Mouse (Mus musculus): ENCODE measurements around the gene Ulk2. TPM values are rescaled to one million over a fixed set of nuclear protein-coding genes. Genes with fewer than 3 reads are reported as not detected.

The Ulk2 gene
- 66.7 and 85.0 TPM in 2 replicates for polyA plus RNA-seq (2012; rRNA removed; ENCODE audit: low replicate concordance)

DNA sequence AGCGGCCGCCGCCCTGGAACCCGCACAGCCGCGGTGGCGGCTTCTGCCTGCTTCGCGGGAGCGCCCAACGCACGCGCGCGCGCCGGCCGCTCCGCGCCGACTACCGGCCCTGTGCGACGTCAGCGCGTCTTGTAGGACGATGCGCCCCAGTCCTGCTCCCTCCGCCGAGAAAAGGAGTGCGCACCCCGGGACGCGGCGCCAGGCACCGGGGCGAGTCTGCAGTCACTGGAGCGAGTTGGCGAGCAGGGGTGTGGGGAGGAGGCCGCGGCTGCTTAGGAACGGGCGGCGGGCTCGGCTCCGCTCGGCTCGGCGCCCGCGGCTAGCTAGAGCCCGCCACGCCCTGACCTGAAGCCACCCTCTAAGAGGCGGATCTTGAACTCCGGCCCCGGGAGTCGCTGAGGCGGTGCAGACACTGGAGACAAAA is at the start of gene Ulk2:
Gene Ulk2 (minus strand): TSS at position 86 of the 424 bp plus-strand sequence.

DNA sequence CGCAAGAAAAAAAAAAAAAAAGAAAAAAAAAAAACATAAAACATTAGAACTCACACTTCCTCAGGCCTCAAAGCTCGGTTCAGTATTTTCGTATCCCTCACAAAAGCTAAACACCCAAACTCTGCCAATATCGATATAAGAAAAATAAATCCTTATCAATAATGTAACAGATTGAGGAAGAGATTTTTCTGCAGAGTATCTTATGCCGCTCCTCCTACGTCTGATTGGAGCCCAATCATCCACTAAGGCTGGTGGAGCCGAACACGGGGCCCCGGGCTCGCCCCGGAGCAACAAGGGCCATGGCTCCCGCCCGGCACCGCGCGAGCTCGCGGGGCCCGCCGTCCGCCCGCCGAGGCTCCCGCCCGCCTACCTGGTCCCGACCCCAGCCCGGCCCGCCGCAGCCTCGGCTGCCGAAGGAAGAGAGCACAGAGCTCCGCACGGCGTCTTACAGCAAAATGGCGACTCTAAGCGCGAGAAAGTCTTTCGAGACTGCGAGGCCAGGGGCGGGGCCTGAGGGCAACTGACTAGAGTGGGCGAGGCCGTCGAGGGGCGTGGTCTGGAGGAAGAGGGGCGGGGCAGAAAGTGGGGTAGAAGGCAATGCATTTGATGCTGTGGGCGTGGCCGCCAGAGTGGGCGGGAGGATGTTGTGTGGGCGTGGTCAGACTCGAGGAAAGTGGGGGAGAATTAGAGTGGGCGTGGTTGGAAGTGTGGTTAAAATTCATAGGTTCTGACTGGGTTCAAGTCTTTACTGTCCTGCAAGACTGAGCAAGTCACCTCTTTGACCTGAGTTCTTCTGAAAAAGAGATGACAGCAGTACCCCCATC is 93.1 kb downstream of the Ulk2 start, which contains the start of gene Prpsap2:
Gene Prpsap2 (minus strand): TSS at position 505 of the 824 bp plus-strand sequence.

Other genes starting within 250 kb of the Ulk2 start
- gene Grap, start 201.8 kb downstream of the Ulk2 start, polyA plus RNA-seq (2012; rRNA removed; ENCODE audit: low replicate concordance) = 15.8 and 37.2 TPM in 2 replicates
- gene Fam83g, start 171.0 kb downstream of the Ulk2 start, polyA plus RNA-seq (2012; rRNA removed; ENCODE audit: low replicate concordance) = 0.33 and 1.9 TPM in 2 replicates
- gene Slc5a10, start 134.2 kb downstream of the Ulk2 start, polyA plus RNA-seq (2012; rRNA removed; ENCODE audit: low replicate concordance) = 0.06 TPM in 1 of 2 replicates, not detected in the other
- gene Prpsap2, start 93.0 kb downstream of the Ulk2 start, polyA plus RNA-seq (2012; rRNA removed; ENCODE audit: low replicate concordance) = 19.3 and 25.2 TPM in 2 replicates
- gene Akap10, start 75.2 kb upstream of the Ulk2 start, polyA plus RNA-seq (2012; rRNA removed; ENCODE audit: low replicate concordance) = 12.4 and 15.9 TPM in 2 replicates
- gene Specc1, start 101.7 kb upstream of the Ulk2 start, polyA plus RNA-seq (2012; rRNA removed; ENCODE audit: low replicate concordance) = 2.3 and 5.2 TPM in 2 replicates